Mouse (Mus musculus) gastrocnemius, adult 8-10 months (tissue): ENCODE results near the gene Olfr437. TPM values are rescaled to one million over a fixed set of nuclear protein-coding genes. Genes with fewer than 3 reads are reported as not detected.
"Not testable (repeated sequence)": the region's sequence is repeated elsewhere in the genome, so short reads cannot be mapped to it uniquely, and the experiment has no call there.

Experiments
- DNase-seq, 2 experiments: peaks; one replicate each; pipeline ENCODE4 v3.0.0; 2022; ENCODE audit warnings: low spot score in 2 of 2
- total RNA-seq, 4 experiments: library from RNA; stranded (reverse); gene quantifications; 2 replicates each; pipeline ENCODE4 v1.2.4; 2022

The Olfr437 gene
- not detected for total RNA-seq

- no peak for DNase-seq
Observed at GRCm38 (mm10) chr6:43162982-43163381, at the start of gene Olfr437. Gene Olfr437 (plus strand): TSS chr6:43163282.

DNA sequence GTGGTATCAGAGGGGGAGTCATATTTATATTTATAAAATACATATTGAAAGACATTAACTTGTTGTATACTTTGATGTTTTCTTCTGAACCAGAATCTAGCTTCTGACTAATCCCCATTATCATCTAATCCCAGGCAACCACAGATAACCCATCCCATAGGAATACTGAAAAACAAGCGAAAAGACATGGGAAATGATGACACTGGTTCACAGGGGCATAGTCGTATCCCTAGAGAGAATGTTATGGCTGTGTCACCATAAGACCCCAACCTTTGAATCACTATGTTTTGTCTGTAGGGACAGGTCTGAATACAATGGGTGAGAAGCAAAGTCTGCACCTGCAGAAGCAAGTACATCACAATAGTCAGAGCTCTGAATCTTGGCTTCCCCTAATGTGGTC lies 16.8 kb upstream of the Olfr437 start, which contains the start of gene Olfr237-ps1:
Gene Olfr237-ps1 (plus strand): TSS at position 301 of the 400 bp plus-strand sequence.
- not testable (repeated sequence) for DNase-seq

- no peak for DNase-seq
Observed at GRCm38 (mm10) chr6:43159502-43159901, 3.6 kb upstream of the Olfr437 start.

GRCm38 (mm10) chr6:43167246-43167645 lies 4.2 kb downstream of the Olfr437 start:
- DNase-seq = no peak

- DNase-seq = no peak
Observed at GRCm38 (mm10) chr6:43171840-43172239, 8.8 kb downstream of the Olfr437 start, which contains the start of gene Olfr13. Gene Olfr13 (plus strand): TSS chr6:43172140.

DNA sequence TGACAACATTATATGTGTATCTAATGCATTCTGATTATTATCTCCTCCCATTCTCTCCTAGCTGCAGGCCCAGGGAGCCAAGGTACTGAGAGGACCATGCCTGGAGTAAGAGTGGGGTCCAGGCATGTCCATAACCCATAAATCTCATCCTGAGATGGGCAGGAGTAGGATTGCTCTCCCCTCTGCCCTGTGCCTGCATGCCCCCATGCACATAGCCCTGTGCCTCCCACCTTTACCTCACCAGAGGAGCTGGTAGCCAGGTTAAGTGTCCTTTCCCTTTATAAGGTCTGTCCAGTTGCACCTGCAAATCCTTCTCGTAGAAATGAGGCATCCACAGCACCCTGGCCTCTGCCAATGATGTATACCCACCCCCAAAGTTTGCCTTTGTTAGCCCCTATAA lies 15.0 kb downstream of the Olfr437 start:
- no peak for DNase-seq

GRCm38 (mm10) chr6:43178584-43179501 lies 15.8 kb downstream of the Olfr437 start:
- no peak for DNase-seq

DNA sequence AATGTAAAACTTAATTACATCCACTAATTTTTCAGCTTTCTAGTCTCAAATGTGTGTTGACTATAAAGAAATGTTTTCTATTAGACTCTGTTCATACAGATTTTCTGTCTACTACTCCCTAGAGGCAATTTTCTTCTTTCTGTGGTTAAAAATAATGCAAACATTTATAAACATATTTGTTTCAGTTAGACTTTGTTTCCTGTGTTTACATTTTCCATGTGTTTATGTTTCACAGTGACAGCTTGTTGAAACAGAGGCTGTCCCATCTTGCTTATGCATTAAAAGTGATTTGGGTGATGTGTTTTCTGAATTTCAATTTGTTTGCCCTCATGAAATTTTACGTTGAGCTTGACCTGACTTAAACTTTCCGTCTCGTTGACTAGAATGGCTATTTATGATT lies 27.9 kb downstream of the Olfr437 start:
- DNase-seq = no peak

DNA sequence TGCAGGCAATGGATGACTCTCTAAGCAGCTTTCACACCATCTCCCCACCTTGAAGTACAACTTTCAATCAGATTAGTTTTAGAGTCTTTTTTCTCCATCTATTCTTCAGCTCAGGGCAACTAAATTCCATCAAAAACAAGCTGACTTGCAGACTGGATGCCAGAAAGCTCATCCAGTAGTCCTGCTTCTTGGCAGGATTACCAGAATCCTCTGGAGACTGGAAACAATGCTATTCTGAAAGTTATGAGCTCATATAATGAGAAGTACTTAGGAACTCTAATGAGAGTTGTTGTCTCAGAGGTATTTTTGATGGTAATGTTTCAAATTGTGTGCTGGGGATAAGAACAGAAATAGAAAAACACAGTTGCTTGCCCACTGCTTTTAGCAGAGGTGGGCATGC lies 33.7 kb downstream of the Olfr437 start, which contains the start of gene Olfr435:
Gene Olfr435 (plus strand): TSS at position 366 of the 400 bp plus-strand sequence.
- no peak for DNase-seq

DNA sequence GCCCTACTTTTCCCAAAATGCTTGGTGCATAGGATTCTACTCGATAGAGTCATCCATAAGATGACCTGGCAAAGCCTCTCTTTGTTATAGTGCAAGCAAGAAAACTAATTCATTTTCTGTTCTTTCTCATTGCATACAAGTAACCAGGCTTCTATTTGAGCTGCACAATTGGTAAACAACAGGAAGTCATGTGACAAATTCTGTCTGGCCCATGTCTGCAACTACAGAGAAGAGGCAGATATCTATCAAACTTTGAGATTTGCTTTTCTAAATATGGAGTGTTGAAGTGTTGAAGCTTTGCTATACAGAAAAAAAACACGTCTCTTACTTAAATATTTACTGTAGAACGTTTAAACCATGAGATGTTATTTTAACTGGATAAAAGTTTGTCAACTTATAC lies 35.0 kb downstream of the Olfr437 start:
- no peak for DNase-seq

DNA sequence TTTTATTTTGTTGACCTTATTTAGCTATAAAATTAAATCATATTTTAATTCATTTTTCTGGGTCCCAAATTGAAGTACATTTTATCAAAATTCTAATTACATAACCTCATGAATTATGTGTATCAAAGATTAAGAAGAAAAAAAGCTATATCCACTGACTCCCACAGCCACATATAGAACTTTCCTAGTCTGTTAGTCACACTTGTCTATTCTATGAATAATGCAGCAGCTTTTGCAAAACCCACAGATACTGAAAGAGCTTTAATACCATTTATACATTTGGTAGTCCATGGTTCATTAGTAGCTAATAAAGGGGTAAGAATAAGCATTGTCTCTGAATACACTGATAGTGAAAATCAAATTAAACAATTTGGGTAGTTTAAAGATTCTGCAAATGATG lies 39.7 kb downstream of the Olfr437 start:
- DNase-seq = no peak

GRCm38 (mm10) chr6:43205355-43205754 lies 42.3 kb downstream of the Olfr437 start:
- no peak for DNase-seq

DNA sequence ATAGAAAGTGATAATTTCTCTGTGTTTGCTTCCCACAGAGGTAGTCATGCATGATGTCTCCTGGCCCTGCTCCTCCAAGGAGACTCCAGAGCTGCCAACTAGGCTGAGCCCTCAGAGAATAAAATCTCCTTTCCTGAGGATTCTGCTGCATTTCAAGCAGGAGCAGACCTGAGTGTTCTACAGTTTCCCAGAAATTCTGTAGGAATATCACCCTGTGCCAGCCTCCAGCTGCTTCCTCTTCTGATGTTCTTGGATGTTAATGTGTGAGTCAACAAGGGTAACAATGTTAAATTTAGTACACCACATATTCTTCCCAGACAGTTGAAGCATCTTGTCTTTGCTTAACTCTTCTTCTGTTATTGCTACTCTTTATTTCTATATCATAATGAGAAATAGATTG lies 49.8 kb downstream of the Olfr437 start, which contains the start of gene Olfr434:
Gene Olfr434 (plus strand): TSS at position 149 of the 400 bp plus-strand sequence.
- DNase-seq = not testable (repeated sequence)

Other genes with a start within 250 kb of the Olfr437 start
- gene Olfr446, start 241.9 kb upstream of the Olfr437 start, total RNA-seq = not detected
- gene Olfr444, start 214.2 kb upstream of the Olfr437 start, total RNA-seq = not detected
- not detected for gene Olfr441, start 56.9 kb upstream of the Olfr437 start, total RNA-seq
- gene Olfr237-ps1, start 16.7 kb upstream of the Olfr437 start, total RNA-seq = not detected
- gene Olfr13, start 8.9 kb downstream of the Olfr437 start, total RNA-seq = not detected
- gene Olfr435, start 33.9 kb downstream of the Olfr437 start, total RNA-seq = not detected
- gene Olfr434, start 49.7 kb downstream of the Olfr437 start, total RNA-seq = not detected
- not detected for gene Olfr47, start 68.2 kb downstream of the Olfr437 start, total RNA-seq
- gene Arhgef5, start 102.3 kb downstream of the Olfr437 start, total RNA-seq = 1 to 10 TPM; 1.9 to 3.4 (median 2.7) TPM
- gene Nobox, start 146.3 kb downstream of the Olfr437 start, total RNA-seq = not detected